Mouse (Mus musculus): Measurements from ENCODE around the gene Wnk1.

- no peak for TF ChIP-seq CTCF (IDR thresholded peaks at IDR 0.05; ENCODE audit: borderline replicate concordance, insufficient read depth, low read depth, low read length)
- no peak for TF ChIP-seq POLR2A (IDR thresholded peaks at IDR 0.05; ENCODE audit: borderline replicate concordance, insufficient read depth, low read length)
Measured at GRCm38 (mm10) chr6:120055666-120056540, 17.4 kb upstream of the Wnk1 start.

All from cerebellum, adult 2 months (tissue).